Mouse (Mus musculus) kidney, adult 2 months (tissue): ENCODE measurements around the gene Spock1. TPM values are rescaled to one million over a fixed set of nuclear protein-coding genes. Genes with fewer than 3 reads are reported as not detected.
A peak's percentile ranks its signal among the peaks of the same experiment; 100 is the strongest.

Source experiments
- DNase-seq: peaks from one replicate; pipeline ENCODE4 v3.0.0; 2021
- H3K27ac ChIP-seq: fragments of 200-500 bp; 2 replicates; pipeline ENCODE4 v1.5.1; 2012; ENCODE audit warnings: low read depth, low read length, control low read depth, inconsistent platforms; ENCODE audit not compliant: insufficient read depth
- H3K27me3 ChIP-seq: fragments of 200-500 bp; replicated peaks from 2 replicates; pipeline ENCODE4 v1.6.1; 2012; ENCODE audit warnings: mild to moderate bottlenecking, moderate library complexity, low read length, inconsistent platforms; ENCODE audit not compliant: control insufficient read depth, insufficient read depth
- H3K36me3 ChIP-seq: fragments of 200-500 bp; 2 replicates; pipeline ENCODE4 v1.6.1; 2012; ENCODE audit warnings: mild to moderate bottlenecking, moderate library complexity, low read length, inconsistent platforms; ENCODE audit not compliant: control insufficient read depth, insufficient read depth
- H3K4me1 ChIP-seq: fragments of 200-500 bp; 2 replicates; pipeline ENCODE4 v1.6.1; 2011; ENCODE audit warnings: low read length; ENCODE audit not compliant: control insufficient read depth, insufficient read depth
- H3K4me3 ChIP-seq: fragments of 200-500 bp; 2 replicates; pipeline ENCODE4 v1.5.1; 2011; ENCODE audit warnings: mild to moderate bottlenecking, low read depth, low read length, control low read depth; ENCODE audit not compliant: insufficient read depth
- CTCF ChIP-seq: fragments of 200-500 bp; conservative IDR thresholded peaks from 2 replicates; pipeline ENCODE4 v1.5.1; 2011; ENCODE audit warnings: low read depth, mild to moderate bottlenecking, control low read depth, low read length, moderate library complexity, mixed read lengths; ENCODE audit not compliant: insufficient read depth, insufficient read length
- POLR2A ChIP-seq: fragments of 200-500 bp; IDR thresholded peaks from one replicate; pipeline ENCODE4 v1.6.1; 2011; ENCODE audit warnings: low read depth, low read length, control low read depth
- WGBS: fragments of 180-500 bp; shearing (Covaris S2); methylation state at CpG from one replicate; pipeline ENCODE4 v1.1.7; 2018; 5-methylcytosine and 5-hydroxymethylcytosine counted together
- polyA plus RNA-seq: library from polyadenylated mRNA; depleted of rRNA; stranded (reverse); fragments of >200 nt; gene quantifications from 2 replicates; pipeline ENCODE4 v1.2.3, GENCODE M21; 2012

Gene Spock1
- polyA plus RNA-seq, 1 experiment: 0.19 TPM

GRCm38 (mm10) chr13:57712910-57713309 lies 195.2 kb downstream of the Spock1 start:
- no peaks in the 10 kb centered on the region for H3K4me1 ChIP-seq
- no peak overlapping the region for H3K4me3 ChIP-seq
- no peak overlapping the region for H3K27ac ChIP-seq
- DNase-seq: no peak
- no peaks in the 10 kb centered on the region for H3K36me3 ChIP-seq
- TF ChIP-seq CTCF (no peak), POLR2A (no peak)
- no peaks in the 10 kb centered on the region for H3K27me3 ChIP-seq
- WGBS: 82% methylated on average over 4 of the region's 4 CpGs

GRCm38 (mm10) chr13:57708425-57708824 lies 199.7 kb downstream of the Spock1 start:
- DNase-seq: no peak
- Histone ChIP-seq H3K27me3 (no peaks in the 10 kb centered on the region), H3K4me1 (no peaks in the 10 kb centered on the region), H3K4me3 (no peak overlapping the region), H3K36me3 (no peaks in the 10 kb centered on the region), H3K27ac (no peak overlapping the region)
- TF ChIP-seq POLR2A (no peak), CTCF (no peak)

- 97% methylated on average over 2 of the region's 2 CpGs for WGBS
- Histone ChIP-seq H3K4me1 (no peaks in the 10 kb centered on the region), H3K27me3 (no peaks in the 10 kb centered on the region), H3K36me3 (no peaks in the 10 kb centered on the region), H3K27ac (no peak overlapping the region), H3K4me3 (no peak overlapping the region)
- DNase-seq: no peak
- TF ChIP-seq POLR2A (no peak), CTCF (no peak)
These were observed 205.2 kb downstream of the Spock1 start for GRCm38 (mm10) chr13:57702966-57703365.

GRCm38 (mm10) chr13:57696685-57697084 lies 211.4 kb downstream of the Spock1 start:
- Histone ChIP-seq H3K36me3 (no peaks in the 10 kb centered on the region), H3K4me1 (no peaks in the 10 kb centered on the region), H3K27ac (no peak overlapping the region), H3K4me3 (no peak overlapping the region), H3K27me3 (no peaks in the 10 kb centered on the region)
- no peak for TF ChIP-seq POLR2A
- TF ChIP-seq CTCF: no peak
- DNase-seq: peak; percentile 8
- whole genome bisulfite sequencing: 42% methylated on average over 5 of the region's 5 CpGs

GRCm38 (mm10) chr13:57688926-57689325 lies 219.2 kb downstream of the Spock1 start:
- no peaks in the 10 kb centered on the region for H3K27me3 ChIP-seq
- TF ChIP-seq CTCF (no peak), POLR2A (no peak)
- H3K4me1 ChIP-seq: no peaks in the 10 kb centered on the region
- no peaks in the 10 kb centered on the region for H3K36me3 ChIP-seq
- WGBS: 61% methylated on average over 5 of the region's 5 CpGs
- no peak overlapping the region for H3K4me3 ChIP-seq
- DNase-seq: no peak
- no peak overlapping the region for H3K27ac ChIP-seq

GRCm38 (mm10) chr13:57686437-57686836 lies 221.7 kb downstream of the Spock1 start:
- 64% methylated on average over 5 of the region's 5 CpGs for WGBS
- Histone ChIP-seq H3K27ac (no peak overlapping the region), H3K4me1 (no peaks in the 10 kb centered on the region), H3K4me3 (no peak overlapping the region), H3K27me3 (no peaks in the 10 kb centered on the region), H3K36me3 (no peaks in the 10 kb centered on the region)
- TF ChIP-seq CTCF (no peak), POLR2A (no peak)
- no peak for DNase-seq

GRCm38 (mm10) chr13:57685201-57685600 lies 222.9 kb downstream of the Spock1 start:
- Histone ChIP-seq H3K4me3 (no peak overlapping the region), H3K27ac (no peak overlapping the region), H3K27me3 (no peaks in the 10 kb centered on the region), H3K36me3 (no peaks in the 10 kb centered on the region), H3K4me1 (no peaks in the 10 kb centered on the region)
- TF ChIP-seq CTCF (no peak), POLR2A (no peak)
- no peak for DNase-seq
- WGBS: 72% methylated on average over 11 of the region's 11 CpGs

GRCm38 (mm10) chr13:57679591-57679990 lies 228.5 kb downstream of the Spock1 start:
- WGBS: 85% methylated on average over 2 of the region's 2 CpGs
- Histone ChIP-seq H3K36me3 (no peaks in the 10 kb centered on the region), H3K4me3 (no peak overlapping the region), H3K27ac (no peak overlapping the region), H3K4me1 (no peaks in the 10 kb centered on the region), H3K27me3 (no peaks in the 10 kb centered on the region)
- DNase-seq: no peak
- no peak for TF ChIP-seq POLR2A
- TF ChIP-seq CTCF: no peak
